Mouse (Mus musculus): Measurements from ENCODE around the gene Tpcn2. TPM values are rescaled to one million over a fixed set of nuclear protein-coding genes. Genes with fewer than 3 reads are reported as not detected.

The Tpcn2 gene
- polyA plus RNA-seq, 2 experiments from 2014 or later, result 6.1 to 13.6 TPM

DNA sequence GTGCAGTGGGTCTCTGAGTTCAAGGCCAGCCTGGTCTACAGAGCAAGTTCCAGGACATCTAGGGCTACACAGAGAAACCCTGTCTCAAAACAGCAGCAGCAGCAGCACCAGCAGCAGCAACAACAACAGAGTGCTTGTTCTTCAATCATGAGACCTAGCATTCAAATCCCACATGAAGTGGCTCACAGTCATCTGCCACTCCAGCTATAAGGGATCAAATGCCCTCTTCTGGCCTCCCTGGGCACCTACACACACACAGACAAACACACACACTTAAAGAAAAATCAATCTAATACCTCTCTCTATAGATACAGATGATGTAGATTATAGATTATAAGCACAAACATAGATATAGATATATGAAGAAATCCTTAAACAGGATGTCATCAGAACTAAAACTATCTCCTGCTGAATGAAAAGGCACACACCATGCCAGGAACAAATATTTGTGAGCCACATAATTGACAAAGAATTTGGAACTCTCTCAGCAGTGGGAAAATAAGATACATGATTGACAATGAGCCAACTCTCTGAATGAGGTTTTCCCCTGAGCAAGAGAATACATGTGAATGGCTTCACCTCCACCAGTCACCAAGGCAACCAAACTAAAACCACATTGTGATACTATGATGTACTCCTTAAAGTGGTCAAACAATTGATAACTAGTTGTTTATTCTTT is 137.4 kb downstream of the Tpcn2 start:
- ATAC-seq, result no peak

DNA sequence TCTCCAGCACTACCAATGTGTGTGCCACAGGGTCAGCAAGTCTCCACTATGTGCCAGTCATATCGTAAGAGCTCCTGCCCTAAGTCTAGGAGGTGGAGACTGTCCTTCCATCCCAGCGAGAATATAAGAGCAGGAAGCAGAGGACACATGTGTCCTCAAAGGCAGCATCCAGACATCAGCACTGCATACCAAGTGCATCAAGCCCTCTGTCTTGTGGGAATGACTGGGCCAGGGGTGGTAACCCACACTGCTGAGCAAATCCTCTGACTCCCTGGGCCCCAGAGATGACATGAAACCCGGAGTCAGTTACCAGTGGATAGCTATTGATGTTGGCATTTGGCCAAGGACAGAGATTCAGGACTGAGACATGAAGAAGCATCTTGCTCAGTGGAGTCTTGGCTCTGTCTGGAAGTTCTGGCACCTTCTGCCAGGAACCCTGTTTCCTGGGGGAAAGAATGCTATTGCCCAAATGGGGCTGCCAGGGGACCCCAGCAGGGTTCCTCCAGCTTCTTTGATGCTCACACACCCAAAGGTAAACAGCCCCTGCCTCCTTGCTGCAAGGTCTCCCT is 140.2 kb downstream of the Tpcn2 start:
- no peak for ATAC-seq

DNA sequence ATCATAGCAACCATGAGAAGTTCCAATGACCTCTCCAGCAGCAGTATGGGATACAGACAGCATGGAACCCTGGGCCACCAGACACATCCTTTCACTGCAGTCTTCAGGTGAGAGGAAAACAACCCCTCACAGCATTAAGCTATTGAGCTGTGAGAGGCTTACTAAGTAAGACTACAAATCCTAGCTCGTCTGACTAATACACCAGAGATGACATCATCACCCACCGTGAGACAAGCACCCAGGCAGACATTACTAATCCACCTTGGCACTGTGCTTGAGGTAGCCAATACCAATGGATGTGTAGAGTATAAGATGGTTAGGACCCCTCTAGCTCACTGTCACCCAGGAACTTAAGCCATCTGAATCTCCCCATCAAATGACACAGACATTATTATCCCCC is 143.2 kb downstream of the Tpcn2 start:
- no peak for ATAC-seq

DNA sequence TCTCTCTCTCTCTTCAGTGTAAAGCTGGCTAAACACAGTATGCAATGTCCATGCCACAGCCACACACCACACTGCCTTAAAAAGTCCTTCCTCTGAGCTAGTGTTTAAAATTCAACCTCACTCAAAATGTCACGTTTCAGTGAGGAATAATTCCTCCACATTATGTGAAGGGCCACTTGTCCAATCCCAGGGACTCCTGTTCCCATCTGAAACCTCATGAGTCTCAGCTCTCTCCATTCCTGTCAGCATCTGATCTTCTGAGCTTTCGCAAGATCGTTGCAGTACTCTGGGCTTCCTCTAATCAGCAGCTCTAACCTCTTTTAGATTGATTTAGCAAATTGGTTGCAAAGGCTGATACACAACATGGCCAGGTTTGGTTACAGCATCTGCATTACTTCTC is 144.2 kb downstream of the Tpcn2 start:
- no peak for ATAC-seq

DNA sequence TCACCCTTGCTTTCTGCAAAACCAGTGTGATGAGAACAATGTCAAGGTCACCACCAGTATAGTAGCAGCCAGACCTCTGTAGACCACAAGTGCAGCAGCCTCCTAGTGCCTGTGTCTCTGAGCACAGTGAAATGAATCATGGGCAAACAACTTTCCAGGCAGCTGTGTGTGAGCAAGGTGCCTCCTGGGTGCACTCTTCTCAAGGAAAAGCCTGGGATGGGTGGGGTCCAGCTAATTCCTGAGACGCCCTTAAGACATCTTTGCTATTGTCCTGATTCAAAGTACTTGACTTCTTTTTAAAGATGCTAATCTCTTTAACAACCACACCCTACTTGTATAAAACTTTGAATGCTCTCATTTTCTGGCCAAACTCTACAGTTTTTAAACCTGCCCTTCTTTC is 144.7 kb downstream of the Tpcn2 start:
- ATAC-seq, result no peak

DNA sequence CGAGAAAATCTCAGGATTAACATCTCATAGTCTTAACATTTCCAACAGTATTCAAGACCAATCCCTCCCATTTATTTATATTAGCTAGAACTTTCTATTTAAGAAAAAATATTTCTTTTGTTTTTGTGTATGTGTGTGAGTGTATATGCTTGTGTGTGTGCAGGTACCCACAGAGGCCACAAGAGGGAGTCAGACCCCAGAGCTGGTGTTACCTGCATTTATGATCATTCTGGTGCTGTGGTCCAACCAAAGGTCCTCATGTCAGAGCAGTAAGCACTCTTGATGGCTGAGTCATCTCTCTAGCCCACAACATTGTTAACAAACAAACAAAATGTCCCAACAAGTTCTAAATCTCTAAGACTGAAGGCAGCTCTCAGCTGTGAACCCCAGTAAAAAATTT is 145.9 kb downstream of the Tpcn2 start:
- ATAC-seq, result no peak

DNA sequence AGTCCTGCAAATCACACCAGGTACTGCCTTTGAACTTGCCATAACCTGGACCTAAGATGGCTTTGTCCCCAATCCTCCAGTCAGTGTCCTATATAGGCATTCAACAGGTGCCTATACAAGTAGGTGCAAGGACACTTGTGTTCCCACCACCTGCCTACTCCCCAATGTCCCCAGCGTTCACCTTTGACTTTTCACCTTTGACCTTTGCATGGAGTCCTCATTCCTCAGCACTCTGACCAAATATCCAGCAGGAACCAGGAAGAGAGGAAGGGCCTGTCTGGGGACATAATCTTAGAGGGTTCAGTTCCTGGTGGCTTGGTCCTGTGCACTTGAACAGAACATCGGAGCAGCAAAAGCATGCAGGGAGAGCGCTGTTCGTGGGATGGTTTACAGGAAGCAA is 147.0 kb downstream of the Tpcn2 start:
- ATAC-seq, result no peak

Other genes starting within 250 kb of the Tpcn2 start
- not detected for gene 1810010D01Rik, start 75.9 kb downstream of the Tpcn2 start, polyA plus RNA-seq (2017; shearing (Covaris generic))
- not detected for gene Mrgprf, start 16.8 kb upstream of the Tpcn2 start, polyA plus RNA-seq (2017; shearing (Covaris generic))
- gene Mrgprd, start 30.8 kb upstream of the Tpcn2 start, polyA plus RNA-seq (2017; shearing (Covaris generic)), result under 1 TPM in 1 of 2 experiments, not detected in 1; 0.09 TPM

Measured in CD4-positive, CD25-positive, alpha-beta regulatory T cell, adult 4 months (primary cell).